Comparison of ENCODE assay signal across 19 mouse cellular contexts in genomic region chr17:85026436-85026835, GRCm38 (mm10). TPM values are rescaled to one million over a fixed set of nuclear protein-coding genes. Genes with fewer than 3 reads are reported as not detected.
"Had no signal": no experiment of that assay in that cellular context is flagged by ENCODE, and none has a peak within 500 bp of the region (broad histone marks: within the 10 kb centered on the region; RNA-seq: fewer than 3 reads in every experiment).

No protein-coding gene starts in this region.

- H3K27me3 ChIP-seq: limb, embryonic 13.5 days; liver, embryonic 15.5 days; midbrain, embryonic 12.5 days; midbrain, embryonic 15.5 days; neural tube, embryonic 13.5 days; stomach, embryonic 15.5 days had no signal

- H3K4me3 ChIP-seq: layer of hippocampus, adult 2 months; limb, embryonic 10.5 days; limb, embryonic 13.5 days; liver, embryonic 15.5 days; midbrain, embryonic 12.5 days; midbrain, embryonic 15.5 days; myocyte; neural tube, embryonic 13.5 days; stomach, embryonic 15.5 days had no signal

- H3K4me1 ChIP-seq: limb, embryonic 10.5 days; limb, embryonic 13.5 days; midbrain, embryonic 15.5 days; neural tube, embryonic 13.5 days had no signal

- ATAC-seq: midbrain, embryonic 15.5 days had no signal

- H3K27ac ChIP-seq: layer of hippocampus, adult 2 months; limb, embryonic 10.5 days; limb, embryonic 13.5 days; liver, embryonic 15.5 days; midbrain, embryonic 12.5 days; midbrain, embryonic 15.5 days; neural tube, embryonic 13.5 days; stomach, embryonic 15.5 days had no signal

- DNase-seq: kidney, postnatal 25 days; layer of hippocampus, adult 9-11 months; lung, adult 2 months; lung, postnatal 14 days; lung, postnatal 4 days; retina, postnatal 1 day; right cerebral cortex, postnatal 25 days; spleen, adult 18-20 months; thymus, postnatal 25 days had no signal

- H3K9me3 ChIP-seq: limb, embryonic 10.5 days; limb, embryonic 13.5 days; liver, embryonic 15.5 days; midbrain, embryonic 12.5 days; midbrain, embryonic 15.5 days; neural tube, embryonic 13.5 days; stomach, embryonic 15.5 days had no signal

- H3K36me3 ChIP-seq: limb, embryonic 13.5 days; midbrain, embryonic 12.5 days; midbrain, embryonic 15.5 days; neural tube, embryonic 13.5 days; stomach, embryonic 15.5 days had no signal

- H3K9ac ChIP-seq: limb, embryonic 13.5 days; liver, embryonic 15.5 days; midbrain, embryonic 12.5 days; midbrain, embryonic 15.5 days; neural tube, embryonic 13.5 days; stomach, embryonic 15.5 days had no signal

- H3K4me2 ChIP-seq: limb, embryonic 13.5 days; liver, embryonic 15.5 days; midbrain, embryonic 12.5 days; midbrain, embryonic 15.5 days; neural tube, embryonic 13.5 days; stomach, embryonic 15.5 days had no signal

RNA-seq across cellular contexts. Expression of gene Slc3a1, which starts 1.7 kb away (rescaled TPM):
- polyA plus RNA-seq: lung, embryonic 16.5 days had no signal
